Mouse (Mus musculus): Measurements from ENCODE around the gene Wsb2.

GRCm38 (mm10) chr5:117318741-117319629 is 38.1 kb upstream of the Wsb2 start, which contains the start of gene Vsig10:
- TF ChIP-seq CTCF (IDR thresholded peaks at IDR 0.05; ENCODE audit: low read depth) (no peak; the same call in 1 of the 2 replicates), EP300 (IDR thresholded peaks at IDR 0.05; ENCODE audit: low read depth) (no peak)
